Comparison of ENCODE assay signal across 28 mouse cellular contexts in the genomic region with DNA sequence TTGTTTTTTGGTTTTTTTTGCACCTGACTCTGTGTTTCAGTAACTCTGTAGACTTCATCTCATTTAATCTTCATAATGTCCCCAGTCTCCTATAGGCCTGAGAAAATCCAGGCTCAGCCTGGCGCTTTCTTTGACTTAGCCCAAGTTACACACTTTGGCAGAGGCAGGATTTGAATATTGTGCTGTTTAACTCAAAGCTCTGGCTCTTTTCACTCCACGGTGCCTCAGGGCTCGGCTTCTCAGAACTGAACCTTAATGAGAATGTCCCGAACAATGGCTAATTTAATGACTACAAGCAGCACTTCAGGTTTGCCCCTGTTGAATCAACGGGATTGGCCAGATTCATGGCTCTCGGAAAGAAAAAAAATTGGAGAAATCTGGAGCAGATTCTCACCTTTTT.
DNase-seq lines count a peak whose midpoint lies in the region; ATAC-seq and TF ChIP-seq lines count a peak whose summit lies in the region.
"Had no signal": no experiment of that assay in that cellular context is flagged by ENCODE, and none has a peak within 500 bp of the region (broad histone marks: within the 10 kb centered on the region; RNA-seq: fewer than 3 reads in every experiment).

No protein-coding gene starts in this region.

- H3K4me1 ChIP-seq in forebrain, embryonic 11.5 days (replicated peaks; ENCODE audit: control insufficient read depth, insufficient read depth, low read length): no peaks in the 10 kb centered on the region
- H3K4me1 ChIP-seq in forebrain, embryonic 13.5 days: 0 out of 2 replicates have a peak, but pooled peaks cover 9% of the 10 kb centered on the region
- no peaks in the 10 kb centered on the region for H3K4me1 ChIP-seq in forebrain, embryonic 14.5 days (ENCODE audit: control insufficient read depth, insufficient read depth, low read length)
- H3K4me1 ChIP-seq in limb, embryonic 10.5 days: no peaks in the 10 kb centered on the region
- H3K4me1 ChIP-seq in lung, adult 2 months (ENCODE audit: control insufficient read depth, insufficient read depth, low read length): no peaks in the 10 kb centered on the region
- H3K4me1 ChIP-seq: embryonic facial prominence, embryonic 12.5 days; embryonic facial prominence, embryonic 15.5 days; heart, embryonic 12.5 days; heart, embryonic 15.5 days; hindbrain, embryonic 10.5 days; hindbrain, embryonic 13.5 days; intestine, embryonic 15.5 days had no signal

- no peak for TF ChIP-seq CTCF in lung, adult 2 months (IDR thresholded peaks at IDR 0.05; ENCODE audit: insufficient read depth, low read length)

- no peak overlapping the region for H3K9ac ChIP-seq in forebrain, embryonic 11.5 days (ENCODE audit: low read length)
- H3K9ac ChIP-seq in forebrain, embryonic 13.5 days: no peak overlapping the region
- no peak overlapping the region for H3K9ac ChIP-seq in forebrain, embryonic 14.5 days (ENCODE audit: low read length)
- H3K9ac ChIP-seq: embryonic facial prominence, embryonic 12.5 days; embryonic facial prominence, embryonic 15.5 days; heart, embryonic 12.5 days; heart, embryonic 15.5 days; hindbrain, embryonic 13.5 days; intestine, embryonic 15.5 days had no signal

- DNase-seq in embryo, embryonic 10 days (ENCODE audit: low spot score): peak; percentile 7
- no peak for DNase-seq in embryo, embryonic 10.5 days (ENCODE audit: low spot score)
- DNase-seq in forebrain, embryonic 11.5 days (ENCODE audit: low spot score): peak; percentile 55
- peak; percentile 73 for DNase-seq in forebrain, embryonic 14.5 days (ENCODE audit: low spot score)
- DNase-seq in limb, embryonic 10.5 days (ENCODE audit: low spot score): peak; percentile 30
- no peak for DNase-seq in cerebellum, adult 8-10 months
- DNase-seq in lung, adult 2 months: no peak
- DNase-seq: adrenal gland, postnatal 10 days; adrenal gland, postnatal 36 days; cerebellum, adult 11-12 months; cerebellum, adult 9-10 months; cerebellum, postnatal 14 days; gastrocnemius, adult 2 months; gastrocnemius, postnatal 14 days; heart, adult 11 months; heart, postnatal 10 days; heart, postnatal 36 days; kidney, adult 11 months; kidney, adult 8-10 months had no signal

- peak; percentile 53; the same call in 1 of the 2 replicates for ATAC-seq in forebrain, embryonic 11.5 days (replicated peaks; ENCODE audit: low FRiP score)
- no peak for ATAC-seq in forebrain, embryonic 13.5 days
- peak; percentile 33; the same call in 1 of the 2 replicates for ATAC-seq in forebrain, embryonic 14.5 days
- ATAC-seq: hindbrain, embryonic 16.5 days; intestine, embryonic 15.5 days had no signal

- no peaks in the 10 kb centered on the region; the same call in 1 of the 2 replicates for H3K27me3 ChIP-seq in forebrain, embryonic 11.5 days (ENCODE audit: control insufficient read depth, insufficient read depth, low read length)
- H3K27me3 ChIP-seq in forebrain, embryonic 13.5 days: peaks cover 4% of the 10 kb centered on the region; the same call in 1 of the 2 replicates
- H3K27me3 ChIP-seq in forebrain, embryonic 14.5 days (replicated peaks; ENCODE audit: control insufficient read depth, insufficient read depth, low read length): no peaks in the 10 kb centered on the region
- no peaks in the 10 kb centered on the region for H3K27me3 ChIP-seq in limb, embryonic 10.5 days (ENCODE audit: low read depth, poor library complexity, severe bottlenecking)
- H3K27me3 ChIP-seq: embryonic facial prominence, embryonic 12.5 days; embryonic facial prominence, embryonic 15.5 days; heart, embryonic 12.5 days; heart, embryonic 15.5 days; hindbrain, embryonic 13.5 days; intestine, embryonic 15.5 days had no signal

- no peaks in the 10 kb centered on the region for H3K36me3 ChIP-seq in forebrain, embryonic 11.5 days (ENCODE audit: control insufficient read depth, insufficient read depth, low read length)
- H3K36me3 ChIP-seq in forebrain, embryonic 13.5 days (ENCODE audit: poor library complexity, severe bottlenecking): no peaks in the 10 kb centered on the region
- no peaks in the 10 kb centered on the region for H3K36me3 ChIP-seq in forebrain, embryonic 14.5 days (ENCODE audit: control insufficient read depth, insufficient read depth, low read length)
- H3K36me3 ChIP-seq in limb, embryonic 10.5 days: no peaks in the 10 kb centered on the region
- H3K36me3 ChIP-seq: embryonic facial prominence, embryonic 12.5 days; embryonic facial prominence, embryonic 15.5 days; heart, embryonic 12.5 days; heart, embryonic 15.5 days; hindbrain, embryonic 10.5 days; hindbrain, embryonic 13.5 days; intestine, embryonic 15.5 days had no signal

- 28% methylated on average over 6 of the region's 6 CpGs for WGBS in forebrain, embryonic 11.5 days
- WGBS in forebrain, embryonic 13.5 days: 32% methylated on average over 6 of the region's 6 CpGs
- WGBS in forebrain, embryonic 14.5 days: 36% methylated on average over 6 of the region's 6 CpGs
- 60% methylated on average over 6 of the region's 6 CpGs for WGBS in limb, embryonic 10.5 days
- 81% methylated on average over 6 of the region's 6 CpGs for WGBS in lung, adult 2 months

- no peak for TF ChIP-seq POLR2A in lung, adult 2 months (IDR thresholded peaks at IDR 0.05; ENCODE audit: borderline replicate concordance, extremely low read depth, low read depth, low read length)

- no peak overlapping the region for H3K27ac ChIP-seq in forebrain, embryonic 11.5 days (ENCODE audit: low read depth, low read length)
- H3K27ac ChIP-seq in forebrain, embryonic 13.5 days: no peak overlapping the region
- H3K27ac ChIP-seq in forebrain, embryonic 14.5 days (ENCODE audit: low read depth, low read length): no peak overlapping the region
- H3K27ac ChIP-seq in limb, embryonic 10.5 days: no peak overlapping the region
- H3K27ac ChIP-seq: embryonic facial prominence, embryonic 12.5 days; embryonic facial prominence, embryonic 15.5 days; gastrocnemius, adult 2 months; heart, embryonic 15.5 days; hindbrain, embryonic 10.5 days; hindbrain, embryonic 13.5 days; intestine, embryonic 15.5 days had no signal

- no peak overlapping the region for H3K4me2 ChIP-seq in forebrain, embryonic 11.5 days (ENCODE audit: low read depth, low read length, severe bottlenecking)
- no peak overlapping the region for H3K4me2 ChIP-seq in forebrain, embryonic 13.5 days
- no peak overlapping the region for H3K4me2 ChIP-seq in forebrain, embryonic 14.5 days (ENCODE audit: low read length)
- H3K4me2 ChIP-seq: embryonic facial prominence, embryonic 12.5 days; embryonic facial prominence, embryonic 15.5 days; heart, embryonic 12.5 days; heart, embryonic 15.5 days; hindbrain, embryonic 13.5 days; intestine, embryonic 15.5 days had no signal

- no peaks in the 10 kb centered on the region for H3K9me3 ChIP-seq in forebrain, embryonic 11.5 days (ENCODE audit: control insufficient read depth, low read length)
- H3K9me3 ChIP-seq in forebrain, embryonic 13.5 days (replicated peaks): no peaks in the 10 kb centered on the region
- no peaks in the 10 kb centered on the region for H3K9me3 ChIP-seq in forebrain, embryonic 14.5 days (replicated peaks; ENCODE audit: control insufficient read depth, low read length)
- no peaks in the 10 kb centered on the region for H3K9me3 ChIP-seq in limb, embryonic 10.5 days (replicated peaks)
- H3K9me3 ChIP-seq: embryonic facial prominence, embryonic 12.5 days; embryonic facial prominence, embryonic 15.5 days; heart, embryonic 12.5 days; heart, embryonic 15.5 days; hindbrain, embryonic 10.5 days; hindbrain, embryonic 13.5 days; intestine, embryonic 15.5 days had no signal

- no peak overlapping the region for H3K4me3 ChIP-seq in forebrain, embryonic 11.5 days (ENCODE audit: low read depth, low read length)
- H3K4me3 ChIP-seq in forebrain, embryonic 13.5 days: no peak overlapping the region
- no peak overlapping the region for H3K4me3 ChIP-seq in forebrain, embryonic 14.5 days (ENCODE audit: low read depth, low read length)
- no peak overlapping the region for H3K4me3 ChIP-seq in limb, embryonic 10.5 days
- no peak overlapping the region for H3K4me3 ChIP-seq in lung, adult 2 months (replicated peaks; ENCODE audit: extremely low read depth, low read depth, low read length)
- H3K4me3 ChIP-seq: embryonic facial prominence, embryonic 12.5 days; embryonic facial prominence, embryonic 15.5 days; gastrocnemius, adult 2 months; heart, embryonic 12.5 days; heart, embryonic 15.5 days; hindbrain, embryonic 10.5 days; hindbrain, embryonic 13.5 days; intestine, embryonic 15.5 days had no signal

Comparison
In these comparisons a context has a peak if more than half of its experiments do, and no peak if none do; other contexts are left out.
1. DNase-seq: peak in embryo, embryonic 10 days (single experiment), forebrain, embryonic 11.5 days (single experiment), forebrain, embryonic 14.5 days (single experiment) and limb, embryonic 10.5 days (single experiment); none in embryo, embryonic 10.5 days (single experiment), cerebellum, adult 8-10 months (single experiment) and lung, adult 2 months (single experiment).